Mouse (Mus musculus): ENCODE results near the gene Car11. TPM values are rescaled to one million over a fixed set of nuclear protein-coding genes. Genes with fewer than 3 reads are reported as not detected.

Gene Car11
- polyA plus RNA-seq, 1 experiment from 2014 or later: 9.8 TPM

GRCm38 (mm10) chr7:45706721-45707241, 7.1 kb downstream of the Car11 start:
- Histone ChIP-seq H3K36me3 (ENCODE audit: control insufficient read depth, insufficient read depth, low read length) (peaks cover 3% of the 10 kb centered on the region; the same call in 1 of the 2 replicates), H3K9ac (ENCODE audit: low read length) (peak overlapping the region; percentile 80), H3K4me3 (replicated peaks; ENCODE audit: low read length) (peak overlapping the region; percentile 71), H3K27me3 (ENCODE audit: control insufficient read depth, insufficient read depth, low read length) (no peaks in the 10 kb centered on the region), H3K9me3 (replicated peaks; ENCODE audit: control insufficient read depth, low read length) (no peaks in the 10 kb centered on the region), H3K27ac (ENCODE audit: low read length) (peak overlapping the region; percentile 97), H3K4me1 (ENCODE audit: control insufficient read depth, insufficient read depth, low read length) (peaks cover 34% of the 10 kb centered on the region), H3K4me2 (ENCODE audit: low read depth, low read length) (peak overlapping the region; percentile 93)
- ATAC-seq (ENCODE audit: insufficient read depth, low FRiP score): peak; percentile 22
- WGBS: under 1% methylated on average over 45 of the region's 45 CpGs

- Histone ChIP-seq H3K36me3 (ENCODE audit: control insufficient read depth, insufficient read depth, low read length) (peaks cover 3% of the 10 kb centered on the region; the same call in 1 of the 2 replicates), H3K9me3 (replicated peaks; ENCODE audit: control insufficient read depth, low read length) (no peaks in the 10 kb centered on the region), H3K4me1 (ENCODE audit: control insufficient read depth, insufficient read depth, low read length) (peaks cover 34% of the 10 kb centered on the region), H3K4me2 (ENCODE audit: low read depth, low read length) (peak overlapping the region; percentile 93), H3K27ac (ENCODE audit: low read length) (peak overlapping the region; percentile 97), H3K27me3 (ENCODE audit: control insufficient read depth, insufficient read depth, low read length) (no peaks in the 10 kb centered on the region), H3K9ac (ENCODE audit: low read length) (peak overlapping the region; percentile 80), H3K4me3 (replicated peaks; ENCODE audit: low read length) (peak overlapping the region; percentile 71)
- ATAC-seq (ENCODE audit: insufficient read depth, low FRiP score): peak; percentile 22; the same call in 1 of the 2 replicates
- 1% methylated on average over 27 of the region's 27 CpGs for WGBS
Measured at GRCm38 (mm10) chr7:45707375-45707967, 7.8 kb downstream of the Car11 start.

GRCm38 (mm10) chr7:45708221-45708761, 8.6 kb downstream of the Car11 start:
- Histone ChIP-seq H3K9me3 (replicated peaks; ENCODE audit: control insufficient read depth, low read length) (no peaks in the 10 kb centered on the region), H3K36me3 (ENCODE audit: control insufficient read depth, insufficient read depth, low read length) (peaks cover 4% of the 10 kb centered on the region; the same call in 1 of the 2 replicates), H3K4me2 (ENCODE audit: low read depth, low read length) (peak overlapping the region; percentile 93), H3K9ac (ENCODE audit: low read length) (peak overlapping the region; percentile 62), H3K27ac (ENCODE audit: low read length) (peak overlapping the region; percentile 97; the same call in 1 of the 2 replicates), H3K27me3 (ENCODE audit: control insufficient read depth, insufficient read depth, low read length) (no peaks in the 10 kb centered on the region), H3K4me3 (replicated peaks; ENCODE audit: low read length) (no peak overlapping the region), H3K4me1 (ENCODE audit: control insufficient read depth, insufficient read depth, low read length) (peaks cover 38% of the 10 kb centered on the region)
- no peak for ATAC-seq (ENCODE audit: insufficient read depth, low FRiP score)
- 31% methylated on average over 13 of the region's 13 CpGs for WGBS

DNA sequence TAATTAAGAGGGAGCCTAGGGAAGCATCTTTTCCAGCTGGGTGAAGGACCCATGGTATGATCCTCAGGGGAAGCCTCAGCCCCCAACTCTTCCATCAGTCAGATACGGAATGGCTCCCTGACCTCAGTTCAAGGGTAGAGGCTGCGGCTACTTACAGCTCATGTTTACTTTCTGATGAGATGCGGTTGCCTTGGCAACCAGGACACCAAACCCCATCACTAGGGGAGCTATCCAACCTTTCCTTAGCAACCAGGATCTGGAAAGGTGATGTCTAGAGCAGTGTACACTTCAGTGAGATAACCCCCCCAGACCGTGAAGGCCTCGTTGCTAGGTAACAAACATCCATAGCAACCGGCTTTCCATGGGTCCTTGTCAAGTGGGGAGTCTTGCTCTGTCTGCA, 9.4 kb downstream of the Car11 start:
- no peak for ATAC-seq (ENCODE audit: insufficient read depth, low FRiP score)
- Histone ChIP-seq H3K4me2 (ENCODE audit: low read depth, low read length) (no peak overlapping the region), H3K36me3 (ENCODE audit: control insufficient read depth, insufficient read depth, low read length) (peaks cover 8% of the 10 kb centered on the region; the same call in 1 of the 2 replicates), H3K4me3 (replicated peaks; ENCODE audit: low read length) (no peak overlapping the region), H3K9me3 (replicated peaks; ENCODE audit: control insufficient read depth, low read length) (no peaks in the 10 kb centered on the region), H3K27me3 (ENCODE audit: control insufficient read depth, insufficient read depth, low read length) (no peaks in the 10 kb centered on the region), H3K27ac (ENCODE audit: low read length) (no peak overlapping the region), H3K4me1 (ENCODE audit: control insufficient read depth, insufficient read depth, low read length) (peaks cover 31% of the 10 kb centered on the region), H3K9ac (ENCODE audit: low read length) (no peak overlapping the region)
- 40% methylated on average over 6 of the region's 6 CpGs for WGBS

- peaks cover 36% of the 10 kb centered on the region for H3K4me1 ChIP-seq (ENCODE audit: control insufficient read depth, insufficient read depth, low read length)
- no peaks in the 10 kb centered on the region for H3K9me3 ChIP-seq (replicated peaks; ENCODE audit: control insufficient read depth, low read length)
- no peak overlapping the region for H3K9ac ChIP-seq (ENCODE audit: low read length)
- H3K36me3 ChIP-seq (ENCODE audit: control insufficient read depth, insufficient read depth, low read length): peaks cover 8% of the 10 kb centered on the region; the same call in 1 of the 2 replicates
- 75% methylated on average over 14 of the region's 14 CpGs for WGBS
- no peak for ATAC-seq (ENCODE audit: insufficient read depth, low FRiP score)
- H3K4me2 ChIP-seq (ENCODE audit: low read depth, low read length): no peak overlapping the region
- H3K27me3 ChIP-seq (ENCODE audit: control insufficient read depth, insufficient read depth, low read length): no peaks in the 10 kb centered on the region
- no peak overlapping the region for H3K4me3 ChIP-seq (replicated peaks; ENCODE audit: low read length)
- no peak overlapping the region for H3K27ac ChIP-seq (ENCODE audit: low read length)
Measured at GRCm38 (mm10) chr7:45709677-45710355, 10.2 kb downstream of the Car11 start.

- H3K4me3 ChIP-seq (replicated peaks; ENCODE audit: low read length): no peak overlapping the region
- no peak overlapping the region for H3K9ac ChIP-seq (ENCODE audit: low read length)
- no peak overlapping the region for H3K27ac ChIP-seq (ENCODE audit: low read length)
- no peaks in the 10 kb centered on the region for H3K9me3 ChIP-seq (replicated peaks; ENCODE audit: control insufficient read depth, low read length)
- H3K36me3 ChIP-seq (ENCODE audit: control insufficient read depth, insufficient read depth, low read length): peaks cover 8% of the 10 kb centered on the region; the same call in 1 of the 2 replicates
- peaks cover 36% of the 10 kb centered on the region for H3K4me1 ChIP-seq (ENCODE audit: control insufficient read depth, insufficient read depth, low read length)
- ATAC-seq (ENCODE audit: insufficient read depth, low FRiP score): no peak
- H3K27me3 ChIP-seq (ENCODE audit: control insufficient read depth, insufficient read depth, low read length): no peaks in the 10 kb centered on the region
- 89% methylated on average over 20 of the region's 20 CpGs for WGBS
- no peak overlapping the region for H3K4me2 ChIP-seq (ENCODE audit: low read depth, low read length)
Measured at GRCm38 (mm10) chr7:45710477-45711191, 11.0 kb downstream of the Car11 start.

GRCm38 (mm10) chr7:45711316-45712021, 11.8 kb downstream of the Car11 start:
- Histone ChIP-seq H3K9me3 (replicated peaks; ENCODE audit: control insufficient read depth, low read length) (no peaks in the 10 kb centered on the region), H3K27ac (ENCODE audit: low read length) (no peak overlapping the region), H3K4me2 (ENCODE audit: low read depth, low read length) (no peak overlapping the region), H3K27me3 (ENCODE audit: control insufficient read depth, insufficient read depth, low read length) (no peaks in the 10 kb centered on the region), H3K4me1 (ENCODE audit: control insufficient read depth, insufficient read depth, low read length) (peaks cover 37% of the 10 kb centered on the region), H3K4me3 (replicated peaks; ENCODE audit: low read length) (no peak overlapping the region), H3K9ac (ENCODE audit: low read length) (no peak overlapping the region), H3K36me3 (ENCODE audit: control insufficient read depth, insufficient read depth, low read length) (peaks cover 8% of the 10 kb centered on the region; the same call in 1 of the 2 replicates)
- WGBS: 88% methylated on average over 24 of the region's 24 CpGs
- no peak for ATAC-seq (ENCODE audit: insufficient read depth, low FRiP score)

DNA sequence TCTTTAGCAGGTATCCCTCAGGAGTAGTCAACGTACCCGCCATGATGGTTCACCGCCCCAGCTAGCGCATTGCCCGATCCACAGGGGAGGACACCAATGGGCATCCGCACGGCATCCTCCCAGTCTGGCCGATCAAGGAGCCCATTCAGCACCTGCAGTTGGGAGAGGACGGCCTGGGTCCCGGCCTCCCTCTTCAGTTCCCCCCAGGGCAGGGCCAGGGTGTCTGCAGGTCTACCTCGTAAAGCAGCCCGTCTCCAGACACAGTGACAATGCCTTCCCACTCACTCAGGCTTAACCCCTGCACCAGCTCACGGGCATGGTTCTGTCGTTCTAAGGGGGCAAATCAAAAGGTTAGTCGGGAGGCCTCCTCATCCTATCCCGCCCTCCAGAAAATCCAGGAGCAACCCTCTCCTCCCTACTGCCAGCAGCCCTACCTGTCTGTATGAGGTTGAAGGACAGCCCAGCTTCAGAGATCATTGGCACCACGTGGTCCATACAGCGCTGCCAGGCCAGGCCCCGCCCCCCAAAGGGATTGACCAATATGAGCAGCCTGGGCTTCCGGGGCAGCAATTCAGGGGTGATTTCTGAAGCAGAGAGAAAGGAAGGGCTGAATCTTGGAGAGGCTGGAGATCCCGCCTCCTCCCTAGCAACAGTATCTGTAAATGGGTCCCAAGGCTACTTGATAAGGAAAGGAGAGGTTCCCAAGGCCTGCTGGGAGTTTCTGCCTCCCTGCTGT, 12.5 kb downstream of the Car11 start:
- no peaks in the 10 kb centered on the region for H3K9me3 ChIP-seq (replicated peaks; ENCODE audit: control insufficient read depth, low read length)
- peaks cover 8% of the 10 kb centered on the region; the same call in 1 of the 2 replicates for H3K36me3 ChIP-seq (ENCODE audit: control insufficient read depth, insufficient read depth, low read length)
- peak; percentile 49 for ATAC-seq (ENCODE audit: insufficient read depth, low FRiP score)
- H3K27ac ChIP-seq (ENCODE audit: low read length): no peak overlapping the region; the same call in 1 of the 2 replicates
- no peaks in the 10 kb centered on the region for H3K27me3 ChIP-seq (ENCODE audit: control insufficient read depth, insufficient read depth, low read length)
- no peak overlapping the region for H3K4me2 ChIP-seq (ENCODE audit: low read depth, low read length)
- 82% methylated on average over 21 of the region's 21 CpGs for WGBS
- peaks cover 36% of the 10 kb centered on the region for H3K4me1 ChIP-seq (ENCODE audit: control insufficient read depth, insufficient read depth, low read length)
- no peak overlapping the region for H3K4me3 ChIP-seq (replicated peaks; ENCODE audit: low read length)
- no peak overlapping the region for H3K9ac ChIP-seq (ENCODE audit: low read length)
